Mouse (Mus musculus) common myeloid progenitor, adult 5-6 weeks (primary cell): ENCODE results near the gene Camsap2. TPM values are rescaled to one million over a fixed set of nuclear protein-coding genes. Genes with fewer than 3 reads are reported as not detected.

ENCODE experiments used
- ATAC-seq: replicated peaks from 2 replicates; pipeline ENCODE4 v1.8.0; 2016; ENCODE audit warnings: low read depth, mild to moderate bottlenecking, moderate TSS enrichment, inconsistent platforms; ENCODE audit not compliant: poor library complexity, severe bottlenecking
- total RNA-seq: library from RNA; stranded (forward); fragments of 200-1000, 187-1606 nt; gene quantifications from 2 replicates; pipeline ENCODE4 v1.2.3, GENCODE M21; 2017

Gene Camsap2
- total RNA-seq, 1 experiment from 2014 or later: 27.8 TPM

GRCm38 (mm10) chr1:136229040-136229373, 116.9 kb downstream of the Camsap2 start:
- no peak for ATAC-seq

- no peak; the same call in 1 of the 2 replicates for ATAC-seq
These were observed 117.4 kb downstream of the Camsap2 start for GRCm38 (mm10) chr1:136228328-136229039.

- ATAC-seq: no peak
These were observed 118.0 kb downstream of the Camsap2 start for GRCm38 (mm10) chr1:136227870-136228269.

- ATAC-seq: no peak
These were observed 119.3 kb downstream of the Camsap2 start for GRCm38 (mm10) chr1:136226626-136227025.

DNA sequence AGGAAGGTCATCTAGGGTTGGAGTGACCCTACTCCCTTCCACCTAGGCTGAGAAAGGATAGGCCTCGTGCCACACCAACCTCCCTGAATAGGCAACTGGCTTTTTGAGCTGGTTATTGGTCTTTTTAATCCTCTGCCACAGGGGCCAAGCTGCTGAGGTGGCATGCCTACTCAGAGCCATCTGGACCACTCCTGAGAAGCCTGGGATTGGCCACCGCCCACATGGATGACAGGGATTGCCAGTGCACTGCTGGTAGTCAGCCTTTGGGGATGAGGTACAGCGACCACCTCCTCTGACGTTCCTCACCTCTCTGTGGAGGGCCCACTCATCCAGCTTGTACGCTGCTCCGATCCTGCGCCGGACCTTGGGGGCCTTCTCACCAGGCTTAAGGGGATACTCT, 120.1 kb downstream of the Camsap2 start:
- no peak for ATAC-seq

DNA sequence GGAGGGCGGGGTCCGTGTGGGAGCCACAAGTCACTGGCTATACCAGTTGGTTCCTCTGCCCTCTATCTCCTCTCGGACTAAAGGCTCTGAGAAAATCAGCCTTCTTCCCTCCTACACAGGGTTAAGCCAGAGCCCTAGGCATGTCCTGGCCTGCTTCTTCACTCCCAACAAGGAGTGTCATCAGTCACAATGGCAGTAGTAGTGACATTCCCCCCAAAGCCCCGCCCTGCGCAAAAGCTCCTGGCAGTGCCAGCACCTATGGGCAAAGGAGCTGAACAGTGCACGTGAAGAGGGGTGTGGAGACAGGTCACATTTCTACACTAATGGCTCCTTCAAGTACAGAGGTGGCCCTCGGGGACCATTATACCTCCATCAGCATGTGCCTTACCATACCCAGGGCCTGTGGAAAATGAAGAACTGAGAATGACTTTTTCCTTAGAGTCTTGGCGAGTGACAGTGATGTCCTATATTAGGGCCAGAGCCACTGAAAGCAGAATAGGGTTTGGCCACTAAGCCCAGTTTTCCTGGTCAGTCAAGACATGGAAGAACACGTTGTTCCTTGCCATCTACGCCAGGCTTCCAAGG, 122.1 kb downstream of the Camsap2 start:
- no peak for ATAC-seq

- ATAC-seq: no peak
These were observed 123.5 kb downstream of the Camsap2 start for GRCm38 (mm10) chr1:136222386-136222785.

- no peak for ATAC-seq
These were observed 125.7 kb downstream of the Camsap2 start for GRCm38 (mm10) chr1:136220037-136220871.

Other genes with a start within 250 kb of the Camsap2 start
- gene Kif21b, start 214.7 kb downstream of the Camsap2 start, total RNA-seq: 13.4 and 13.5 TPM in 2 replicates
- not detected in 2 replicates for gene Mroh3, start 133.3 kb downstream of the Camsap2 start, total RNA-seq
- gene Inava, start 111.8 kb downstream of the Camsap2 start, total RNA-seq: not detected in 2 replicates
- not detected in 2 replicates for gene Gpr25, start 85.2 kb downstream of the Camsap2 start, total RNA-seq
- 10.0 and 11.6 TPM in 2 replicates for gene Ddx59, start 69.2 kb upstream of the Camsap2 start, total RNA-seq
- gene Kif14, start 120.2 kb upstream of the Camsap2 start, total RNA-seq: 24.7 and 25.5 TPM in 2 replicates